Mouse (Mus musculus) small intestine, adult 2 months (tissue): Measurements from ENCODE around the gene Nsmce4a. TPM values are rescaled to one million over a fixed set of nuclear protein-coding genes. Genes with fewer than 3 reads are reported as not detected.

ENCODE experiments used
- H3K27ac ChIP-seq: fragments of 200-500 bp; 2 replicates; pipeline ENCODE4 v1.5.1; 2012; ENCODE audit warnings: low read depth, low read length, control low read depth, inconsistent platforms; ENCODE audit not compliant: insufficient read depth
- H3K27me3 ChIP-seq: fragments of 200-500 bp; 2 replicates; pipeline ENCODE4 v1.6.1; 2012; ENCODE audit warnings: mild to moderate bottlenecking, moderate library complexity, low read length, inconsistent platforms; ENCODE audit not compliant: control insufficient read depth, insufficient read depth
- H3K36me3 ChIP-seq: fragments of 200-500 bp; 2 replicates; pipeline ENCODE4 v1.6.1; 2012; ENCODE audit warnings: mild to moderate bottlenecking, low read length, control low read depth, inconsistent platforms; ENCODE audit not compliant: control insufficient read depth, insufficient read depth
- H3K4me1 ChIP-seq: fragments of 200-500 bp; 2 replicates; pipeline ENCODE4 v1.6.1; 2012; ENCODE audit warnings: low read length, inconsistent platforms, mixed read lengths; ENCODE audit not compliant: control insufficient read depth, insufficient read depth, insufficient read length
- H3K4me3 ChIP-seq: fragments of 200-500 bp; 2 replicates; pipeline ENCODE4 v1.5.1; 2012; ENCODE audit warnings: low read depth, mild to moderate bottlenecking, control low read depth, inconsistent platforms, low read length, moderate library complexity
- CTCF ChIP-seq: fragments of 200-500 bp; IDR thresholded peaks from 2 replicates; pipeline ENCODE4 v1.5.1; 2012; ENCODE audit warnings: low read depth, mild to moderate bottlenecking, control low read depth, inconsistent platforms, low read length, moderate library complexity, mixed read lengths; ENCODE audit not compliant: insufficient replicate concordance, insufficient read length; ENCODE audit errors: extremely low read depth
- POLR2A ChIP-seq: fragments of 200-500 bp; IDR thresholded peaks from 2 replicates; pipeline ENCODE4 v1.6.1; 2012; ENCODE audit warnings: low read depth, mild to moderate bottlenecking, control low read depth, inconsistent platforms, low read length, moderate library complexity
- WGBS: fragments of 180-500 bp; shearing (Covaris S2); methylation state at CpG from one replicate; pipeline ENCODE4 v1.1.7; 2018; 5-methylcytosine and 5-hydroxymethylcytosine counted together
- polyA plus RNA-seq: library from polyadenylated mRNA; depleted of rRNA; stranded (reverse); fragments of >200 nt; gene quantifications from 2 replicates; pipeline ENCODE4 v1.2.3, GENCODE M21; 2012

Gene Nsmce4a
- polyA plus RNA-seq, 1 experiment, result 62.9 TPM

DNA sequence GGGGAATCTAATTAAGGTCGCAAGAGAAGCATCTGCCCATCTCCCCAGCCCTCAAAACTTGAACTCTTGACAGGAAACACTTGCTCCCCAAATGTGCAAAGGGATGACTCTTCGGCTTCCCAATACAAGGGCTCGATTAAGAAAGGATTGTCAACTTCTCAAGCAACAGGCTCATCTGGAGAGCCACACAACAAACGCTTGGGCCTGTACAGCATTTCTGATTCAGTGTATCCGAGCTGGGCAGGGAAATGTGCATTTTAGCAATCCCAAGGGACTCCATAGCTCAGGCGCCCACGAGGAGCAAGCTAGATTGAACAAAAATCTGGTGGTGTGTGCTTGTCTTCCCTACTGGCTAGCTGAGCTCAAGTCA, 26.5 kb downstream of the Nsmce4a start:
- no peak for TF ChIP-seq POLR2A
- TF ChIP-seq CTCF, result no peak
- H3K27me3 ChIP-seq, result no peaks in the 10 kb centered on the region
- peak overlapping the region; percentile 95 for H3K4me3 ChIP-seq
- H3K36me3 ChIP-seq, result peaks cover 22% of the 10 kb centered on the region
- H3K4me1 ChIP-seq, result peaks cover 2% of the 10 kb centered on the region; the same call in 1 of the 2 replicates
- 2% methylated on average over 7 of the region's 7 CpGs for WGBS
- peak overlapping the region; percentile 99 for H3K27ac ChIP-seq

DNA sequence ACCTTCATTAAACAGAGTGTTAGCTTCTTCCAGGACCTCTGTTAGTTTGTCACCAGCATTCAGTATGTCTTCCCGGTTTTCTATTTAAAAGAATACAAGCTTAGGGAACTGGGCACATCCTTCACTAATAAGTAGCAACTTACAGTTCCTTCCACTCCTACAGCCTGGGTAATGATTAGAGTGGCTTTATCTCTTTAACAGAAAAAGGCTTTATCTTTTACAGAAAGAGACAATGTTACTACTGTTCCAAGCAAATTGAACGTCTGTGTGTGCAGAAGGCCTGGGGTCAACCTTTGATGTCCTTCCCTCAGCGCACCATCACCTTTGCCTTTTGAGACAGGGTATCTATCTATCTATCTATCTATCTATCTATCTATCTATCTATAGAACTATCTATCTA, 27.0 kb downstream of the Nsmce4a start:
- H3K4me3 ChIP-seq, result peak overlapping the region; percentile 95; the same call in 1 of the 2 replicates
- 12% methylated on average over 3 of the region's 3 CpGs for WGBS
- TF ChIP-seq CTCF (no peak), POLR2A (no peak)
- H3K4me1 ChIP-seq, result peaks cover 2% of the 10 kb centered on the region; the same call in 1 of the 2 replicates
- peaks cover 25% of the 10 kb centered on the region for H3K36me3 ChIP-seq
- peak overlapping the region; percentile 99; the same call in 1 of the 2 replicates for H3K27ac ChIP-seq
- H3K27me3 ChIP-seq, result no peaks in the 10 kb centered on the region

DNA sequence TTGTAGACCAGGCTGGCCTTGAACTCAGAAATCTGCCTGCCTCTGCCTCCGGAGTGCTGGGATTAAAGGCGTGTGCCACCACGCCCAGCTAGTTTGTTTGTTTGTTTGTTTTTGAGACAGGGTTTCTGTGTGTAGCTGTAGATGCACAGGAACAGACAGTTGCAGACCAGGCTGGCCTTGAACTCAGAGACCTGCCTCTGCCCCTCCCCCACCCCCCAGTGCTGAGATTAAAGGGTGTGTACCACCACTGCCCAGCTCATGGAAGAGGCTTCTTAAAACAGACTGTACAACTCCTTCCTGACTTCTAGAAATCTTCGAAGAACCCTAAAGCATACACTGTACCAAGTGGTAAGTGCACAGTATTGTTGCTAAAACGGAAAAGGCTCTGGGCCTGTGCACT, 27.5 kb downstream of the Nsmce4a start:
- TF ChIP-seq CTCF, result no peak
- TF ChIP-seq POLR2A, result no peak
- H3K4me3 ChIP-seq, result no peak overlapping the region
- peaks cover 26% of the 10 kb centered on the region for H3K36me3 ChIP-seq
- H3K27ac ChIP-seq, result no peak overlapping the region
- WGBS, result 70% methylated on average over 5 of the region's 5 CpGs
- H3K27me3 ChIP-seq, result no peaks in the 10 kb centered on the region
- peaks cover 2% of the 10 kb centered on the region; the same call in 1 of the 2 replicates for H3K4me1 ChIP-seq

DNA sequence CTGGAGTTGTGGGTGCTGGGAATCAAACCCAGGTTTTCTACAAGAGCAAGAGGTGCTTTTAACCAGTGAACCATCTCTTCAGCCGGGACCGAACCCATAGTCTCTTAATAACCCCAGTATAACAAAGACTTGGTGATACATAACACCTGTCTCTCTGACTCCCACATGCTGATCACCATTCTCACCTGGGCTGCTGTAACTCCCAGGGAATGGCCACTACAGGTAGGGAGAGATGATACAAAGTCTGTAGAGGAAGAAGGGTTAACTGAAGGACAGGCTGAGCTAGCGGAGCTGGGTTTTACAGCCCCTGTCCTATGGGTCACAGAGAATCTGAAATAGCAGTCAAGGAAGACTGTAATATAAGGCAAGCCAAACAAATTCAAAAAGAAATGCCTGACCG, 29.7 kb downstream of the Nsmce4a start:
- no peak overlapping the region for H3K4me3 ChIP-seq
- 92% methylated on average over 4 of the region's 4 CpGs for WGBS
- TF ChIP-seq CTCF, result no peak
- H3K4me1 ChIP-seq, result peaks cover 2% of the 10 kb centered on the region; the same call in 1 of the 2 replicates
- peaks cover 46% of the 10 kb centered on the region for H3K36me3 ChIP-seq
- H3K27me3 ChIP-seq, result no peaks in the 10 kb centered on the region
- no peak overlapping the region for H3K27ac ChIP-seq

DNA sequence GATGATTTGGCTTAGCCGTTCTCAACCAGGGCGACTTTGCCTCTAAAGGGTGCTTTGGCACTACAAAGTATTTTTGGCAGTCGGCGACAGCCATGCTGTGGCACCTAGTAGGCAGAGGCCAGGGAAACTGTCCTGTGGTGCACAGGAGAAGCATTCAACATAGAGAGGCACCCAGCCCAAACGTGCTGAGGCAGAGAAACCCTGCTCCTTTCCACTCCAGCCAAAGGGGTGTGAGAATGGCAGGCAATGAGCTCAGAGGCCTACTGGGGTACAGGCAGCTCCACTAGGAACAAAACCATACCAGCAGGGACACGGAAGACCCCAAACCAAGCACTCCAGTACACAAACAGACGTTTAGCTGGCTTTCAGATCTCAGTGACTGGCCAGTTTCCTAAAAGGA, 32.7 kb downstream of the Nsmce4a start:
- Histone ChIP-seq H3K4me1 (no peaks in the 10 kb centered on the region), H3K4me3 (no peak overlapping the region), H3K27ac (no peak overlapping the region), H3K36me3 (peaks cover 58% of the 10 kb centered on the region), H3K27me3 (no peaks in the 10 kb centered on the region)
- WGBS, result 83% methylated on average over 7 of the region's 7 CpGs
- TF ChIP-seq CTCF (no peak), POLR2A (no peak)

DNA sequence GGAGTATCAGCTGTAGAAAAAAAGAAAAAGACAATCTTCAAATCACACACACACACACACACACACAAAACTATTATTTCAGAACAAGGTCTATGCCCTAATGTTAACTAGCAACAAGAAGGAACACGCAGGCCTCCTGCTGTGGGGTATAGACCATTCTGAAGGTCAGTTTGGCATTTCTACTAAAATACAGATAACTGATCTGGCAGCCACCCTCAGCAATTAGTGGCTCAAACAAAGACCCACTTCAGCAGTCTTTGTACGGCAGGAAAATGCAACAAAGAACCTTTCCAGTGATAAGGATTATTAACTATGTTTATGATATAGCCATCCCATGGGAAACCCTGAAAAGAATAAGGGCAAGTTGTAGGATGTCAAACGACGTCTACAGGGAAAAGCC, 35.9 kb downstream of the Nsmce4a start:
- WGBS, result 46% methylated on average over 4 of the region's 4 CpGs

DNA sequence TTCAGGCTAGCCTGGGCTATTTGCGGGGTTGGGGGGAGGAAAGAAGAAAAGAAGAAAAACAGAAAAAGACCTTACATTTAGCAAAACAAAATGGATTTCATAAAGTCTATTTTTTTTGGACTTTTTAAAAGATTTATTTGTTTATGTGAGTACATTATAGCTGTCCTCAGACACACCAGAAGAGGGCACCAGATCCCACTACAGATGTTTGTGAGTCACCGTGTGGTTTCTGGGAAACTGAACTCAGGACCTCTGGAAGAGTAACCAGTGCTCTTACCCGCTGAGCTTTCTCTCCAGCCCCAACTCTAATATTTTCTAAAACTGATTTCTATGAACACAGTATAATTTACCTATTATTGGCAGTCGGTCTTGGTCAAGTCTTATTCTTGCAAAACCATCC, 37.7 kb downstream of the Nsmce4a start:
- H3K4me1 ChIP-seq, result peaks cover 3% of the 10 kb centered on the region
- H3K27ac ChIP-seq, result no peak overlapping the region
- WGBS, result 78% methylated on average over 4 of the region's 4 CpGs
- H3K36me3 ChIP-seq, result peaks cover 50% of the 10 kb centered on the region
- no peaks in the 10 kb centered on the region for H3K27me3 ChIP-seq
- no peak overlapping the region for H3K4me3 ChIP-seq
- TF ChIP-seq POLR2A, result no peak
- peak; percentile 6; the same call in 1 of the 2 replicates for TF ChIP-seq CTCF

More for the DNA sequence above, 35.9 kb downstream of the Nsmce4a start:
- TF ChIP-seq POLR2A (no peak), CTCF (no peak)
- Histone ChIP-seq H3K27ac (no peak overlapping the region), H3K4me1 (peaks cover 3% of the 10 kb centered on the region), H3K27me3 (no peaks in the 10 kb centered on the region), H3K4me3 (no peak overlapping the region), H3K36me3 (peaks cover 51% of the 10 kb centered on the region)
